In the genomic region with DNA sequence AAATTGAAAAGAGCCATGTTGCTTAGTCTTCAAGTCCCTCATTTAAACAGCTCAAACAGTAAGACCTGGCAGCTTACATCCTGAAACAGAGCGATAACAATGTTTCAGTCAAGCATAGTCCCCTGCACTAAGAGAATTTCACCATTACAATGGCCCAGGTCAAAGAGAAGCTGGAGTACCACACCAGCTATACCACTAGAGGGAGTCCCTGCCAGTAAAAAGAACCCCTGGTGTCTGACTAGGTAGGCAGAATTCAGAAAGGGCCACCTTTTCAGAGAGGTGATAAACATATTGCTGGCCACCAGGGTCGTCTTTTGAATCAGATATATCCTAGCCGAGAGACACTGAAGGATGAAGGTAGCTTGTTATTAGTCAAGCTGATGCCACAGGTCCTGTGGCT, we compare ENCODE assay signal across 1 mouse cellular context.
TF ChIP-seq lines count a peak whose summit lies in the region.

No protein-coding gene starts in this region.

TF ChIP-seq in CH12.LX, 34 proteins besides CTCF, POLR2A, EP300 and RAD21:
- no peak for TF ChIP-seq IRF4 (IDR thresholded peaks at IDR 0.05; ENCODE audit: low read depth, low read length)
- TF ChIP-seq SMC3 (IDR thresholded peaks at IDR 0.05; ENCODE audit: low read depth, low read length) = peak; percentile 59
